Mouse (Mus musculus): ENCODE measurements at regions not wholly inside any gene's neighbourhood (a gene's known extent, or its start where the extent isn't known, plus 50 kb on each side); places are given as distances from the start of the nearest gene placed in this dataset.

GRCm38 (mm10) chr12:12766510-12767304 is 175.0 kb downstream of the Mycn start:
- no peak for DNase-seq (ENCODE audit: low spot score in 2 of 2)

- DNase-seq (ENCODE audit: low spot score in 2 of 2), result no peak
These were observed 176.1 kb downstream of the Mycn start for GRCm38 (mm10) chr12:12765490-12766058.

- DNase-seq (ENCODE audit: low spot score in 2 of 2), result no peak
These were observed 176.7 kb downstream of the Mycn start for GRCm38 (mm10) chr12:12765055-12765454.

GRCm38 (mm10) chr12:12764586-12764985 is 177.1 kb downstream of the Mycn start:
- no peak for DNase-seq (ENCODE audit: low spot score in 2 of 2)

GRCm38 (mm10) chr12:12756301-12756948 is 185.3 kb downstream of the Mycn start:
- no peak for DNase-seq (ENCODE audit: low spot score in 2 of 2)

- no peak for DNase-seq (ENCODE audit: low spot score in 2 of 2)
These were observed 187.9 kb downstream of the Mycn start for GRCm38 (mm10) chr12:12753849-12754248.

- no peak for DNase-seq (ENCODE audit: low spot score in 2 of 2)
These were observed 189.9 kb downstream of the Mycn start for GRCm38 (mm10) chr12:12751670-12752426.

- no peak for DNase-seq (ENCODE audit: low spot score in 2 of 2)
These were observed 192.0 kb downstream of the Mycn start for GRCm38 (mm10) chr12:12749690-12750089.

- DNase-seq (ENCODE audit: low spot score in 2 of 2), result no peak
These were observed 194.8 kb downstream of the Mycn start for GRCm38 (mm10) chr12:12746852-12747454.

- DNase-seq (ENCODE audit: low spot score in 2 of 2), result no peak
These were observed 197.2 kb downstream of the Mycn start for GRCm38 (mm10) chr12:12744492-12744891.

- DNase-seq (ENCODE audit: low spot score in 2 of 2), result no peak
These were observed 202.9 kb downstream of the Mycn start for GRCm38 (mm10) chr12:12738631-12739331.

GRCm38 (mm10) chr12:12725797-12726196 is 215.9 kb downstream of the Mycn start:
- DNase-seq (ENCODE audit: low spot score in 2 of 2), result no peak

GRCm38 (mm10) chr12:12725075-12725474 is 216.6 kb downstream of the Mycn start:
- no peak for DNase-seq (ENCODE audit: low spot score in 2 of 2)

- no peak for DNase-seq (ENCODE audit: low spot score in 2 of 2)
These were observed 217.8 kb downstream of the Mycn start for GRCm38 (mm10) chr12:12723724-12724487.

GRCm38 (mm10) chr12:12722982-12723661 is 218.6 kb downstream of the Mycn start:
- DNase-seq (ENCODE audit: low spot score in 2 of 2), result no peak

GRCm38 (mm10) chr12:12716691-12717090 is 225.0 kb downstream of the Mycn start:
- no peak for DNase-seq (ENCODE audit: low spot score in 2 of 2)

- DNase-seq (ENCODE audit: low spot score in 2 of 2), result no peak
These were observed 225.6 kb downstream of the Mycn start for GRCm38 (mm10) chr12:12715956-12716669.

- DNase-seq (ENCODE audit: low spot score in 2 of 2), result no peak
These were observed 226.2 kb downstream of the Mycn start for GRCm38 (mm10) chr12:12715528-12715927.

GRCm38 (mm10) chr12:12710184-12710609 is 231.5 kb downstream of the Mycn start:
- DNase-seq (ENCODE audit: low spot score in 2 of 2), result no peak
